Mouse (Mus musculus) intestine, postnatal 0 days (tissue): ENCODE data around the gene Fndc9. TPM values are rescaled to one million over a fixed set of nuclear protein-coding genes. Genes with fewer than 3 reads are reported as not detected.

Source experiments
- ATAC-seq: fragments of 200-750 bp; cut with Nextera tagmentation; 2 replicates; pipeline ENCODE4 v1.8.0; 2017; ENCODE audit warnings: mild to moderate bottlenecking, moderate TSS enrichment, moderate library complexity
- H3K27ac ChIP-seq: fragments of 300-500 bp; sonication (generic); 2 replicates; pipeline ENCODE4 v1.5.1; 2014; ENCODE audit warnings: mild to moderate bottlenecking, low read depth, low read length, moderate library complexity
- H3K27me3 ChIP-seq: fragments of 300-500 bp; sonication (generic); replicated peaks from 2 replicates; pipeline ENCODE4 v1.6.1; 2014; ENCODE audit warnings: low read length, mixed read lengths; ENCODE audit not compliant: control insufficient read depth, insufficient read depth
- H3K36me3 ChIP-seq: fragments of 300-500 bp; sonication (generic); 2 replicates; pipeline ENCODE4 v1.6.1; 2014; ENCODE audit warnings: mild to moderate bottlenecking, moderate library complexity; ENCODE audit not compliant: control insufficient read depth, insufficient read depth
- H3K4me1 ChIP-seq: fragments of 300-500 bp; sonication (generic); replicated peaks from 2 replicates; pipeline ENCODE4 v1.6.1; 2014; ENCODE audit warnings: antibody characterized with exemption, low read length, mixed read lengths; ENCODE audit not compliant: control insufficient read depth, insufficient read depth
- H3K4me2 ChIP-seq: fragments of 300-500 bp; sonication (generic); replicated peaks from 2 replicates; pipeline ENCODE4 v1.6.1; 2014; ENCODE audit warnings: low read depth, mild to moderate bottlenecking, moderate library complexity
- H3K4me3 ChIP-seq: fragments of 300-500 bp; sonication (generic); 2 replicates; pipeline ENCODE4 v1.5.1; 2014; ENCODE audit warnings: low read depth, low read length
- H3K9ac ChIP-seq: fragments of 300-500 bp; sonication (generic); 2 replicates; pipeline ENCODE4 v1.6.1; 2014; ENCODE audit warnings: mild to moderate bottlenecking, low read depth, low read length
- H3K9me3 ChIP-seq: fragments of 300-500 bp; sonication (generic); 2 replicates; pipeline ENCODE4 v1.6.1; 2016; ENCODE audit warnings: mixed run types; ENCODE audit not compliant: control insufficient read depth
- CTCF ChIP-seq: sonication (generic); IDR thresholded peaks from 2 replicates; pipeline ENCODE4 v1.5.1; 2016; ENCODE audit warnings: low read depth, mild to moderate bottlenecking, control low read depth, antibody characterized with exemption, moderate library complexity
- WGBS: fragments of 180-500 bp; shearing (Covaris S2); extraction: QIAGEN DNeasy Blood & Tissue Kit; methylation state at CpG from one replicate; pipeline ENCODE4 v1.1.7; 2014; 5-methylcytosine and 5-hydroxymethylcytosine counted together
- polyA plus RNA-seq: library from polyadenylated mRNA; unstranded; fragments of >200 nt; fragmentation: Nextera tagmentation; extraction: Ambion mirVana; gene quantifications from 2 replicates; pipeline ENCODE4 v1.2.1, GENCODE M21; 2015

The Fndc9 gene
- polyA plus RNA-seq, 1 experiment from 2014 or later, result 0.10 TPM

DNA sequence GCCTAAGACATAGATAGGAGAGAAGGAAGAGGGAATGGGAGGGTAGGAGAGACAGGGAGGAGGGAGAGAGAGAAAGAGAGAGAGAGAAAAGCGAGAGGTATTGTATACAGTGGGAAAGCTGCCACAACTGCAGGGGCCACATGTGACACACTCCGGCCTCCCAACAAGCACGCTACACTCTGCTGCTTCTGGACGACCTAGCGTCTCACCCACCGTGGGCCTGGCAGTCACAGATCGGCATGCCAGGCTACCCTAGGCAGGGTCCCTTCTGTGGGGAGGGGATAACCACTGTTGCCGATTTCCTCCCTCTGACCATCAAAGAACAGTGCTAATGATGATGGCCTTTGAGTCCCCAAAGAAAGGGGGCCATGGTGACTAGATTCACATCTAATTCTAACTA lies 23.4 kb downstream of the Fndc9 start:
- H3K4me2 ChIP-seq, result no peak overlapping the region
- 98% methylated on average over 8 of the region's 8 CpGs for WGBS
- TF ChIP-seq CTCF, result no peak
- no peak overlapping the region for H3K9ac ChIP-seq
- no peaks in the 10 kb centered on the region for H3K4me1 ChIP-seq
- no peak overlapping the region for H3K27ac ChIP-seq
- no peak for ATAC-seq
- no peaks in the 10 kb centered on the region for H3K36me3 ChIP-seq
- no peaks in the 10 kb centered on the region for H3K27me3 ChIP-seq
- H3K9me3 ChIP-seq, result no peaks in the 10 kb centered on the region
- no peak overlapping the region for H3K4me3 ChIP-seq

DNA sequence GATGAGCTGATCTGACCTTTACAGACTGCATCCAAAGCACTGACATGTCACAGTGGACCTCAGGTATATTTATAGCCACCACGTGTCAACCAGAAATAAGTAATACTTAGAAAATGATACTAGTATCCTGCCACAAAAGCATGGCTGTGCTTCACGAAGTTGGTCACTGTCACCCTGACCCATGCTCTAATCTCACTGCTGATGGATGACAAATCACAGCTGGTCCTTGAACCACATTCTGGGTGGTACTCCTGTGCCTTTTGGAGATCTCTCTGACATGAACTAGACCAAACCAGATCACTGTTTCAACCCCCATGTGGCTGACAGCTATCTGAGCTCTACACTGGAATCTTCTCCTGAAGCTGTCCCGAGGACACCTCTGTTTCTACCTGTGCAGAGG lies 27.5 kb downstream of the Fndc9 start:
- Histone ChIP-seq H3K4me2 (no peak overlapping the region), H3K36me3 (no peaks in the 10 kb centered on the region), H3K9me3 (no peaks in the 10 kb centered on the region), H3K9ac (no peak overlapping the region), H3K27ac (no peak overlapping the region), H3K4me1 (no peaks in the 10 kb centered on the region), H3K4me3 (no peak overlapping the region), H3K27me3 (no peaks in the 10 kb centered on the region)
- no peak for ATAC-seq
- TF ChIP-seq CTCF, result no peak
- 75% methylated on average over 3 of the region's 3 CpGs for WGBS

DNA sequence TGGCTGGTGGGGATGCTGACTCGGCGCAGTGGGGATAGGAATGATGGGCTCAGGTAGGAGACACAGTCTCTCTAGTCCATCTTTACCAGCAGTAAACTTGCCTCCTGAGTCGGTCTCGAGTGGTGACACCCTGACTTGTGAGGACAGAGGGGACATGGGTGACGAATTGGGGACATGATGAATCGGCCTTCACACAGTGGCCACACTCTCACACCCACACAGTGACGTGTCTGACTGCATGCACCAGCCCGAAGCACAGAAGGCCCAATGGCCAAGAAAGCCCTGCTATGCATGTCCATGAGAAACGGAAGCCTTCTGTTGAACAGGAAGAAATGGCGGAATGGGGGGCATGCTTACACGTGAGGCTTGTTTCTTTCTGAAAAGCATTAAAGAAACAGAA lies 28.0 kb downstream of the Fndc9 start:
- Histone ChIP-seq H3K36me3 (no peaks in the 10 kb centered on the region), H3K27ac (no peak overlapping the region), H3K27me3 (no peaks in the 10 kb centered on the region), H3K4me2 (no peak overlapping the region), H3K9me3 (no peaks in the 10 kb centered on the region), H3K4me1 (no peaks in the 10 kb centered on the region), H3K4me3 (no peak overlapping the region), H3K9ac (no peak overlapping the region)
- TF ChIP-seq CTCF, result no peak
- 87% methylated on average over 11 of the region's 11 CpGs for WGBS
- ATAC-seq, result no peak

DNA sequence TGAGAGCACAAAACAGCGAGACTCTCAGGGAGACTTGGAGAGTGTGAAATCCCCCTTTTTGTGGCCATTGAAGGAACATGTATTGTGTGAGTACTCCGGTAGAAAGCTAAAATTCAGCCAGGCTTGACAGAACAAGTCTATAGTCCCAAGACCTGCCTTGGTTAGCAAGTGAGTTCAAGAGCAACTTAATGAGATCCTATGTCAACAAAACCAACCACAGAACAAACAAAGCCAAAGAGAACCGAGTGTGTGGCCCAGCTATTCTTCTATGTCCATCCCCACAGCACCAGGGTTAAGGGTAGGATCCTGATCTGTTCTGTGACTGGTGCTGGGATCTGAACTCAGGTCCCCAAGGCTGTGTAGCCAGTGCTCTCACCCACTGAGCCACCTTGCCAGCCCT lies 29.3 kb downstream of the Fndc9 start:
- no peaks in the 10 kb centered on the region for H3K4me1 ChIP-seq
- 68% methylated on average over 3 of the region's 3 CpGs for WGBS
- H3K36me3 ChIP-seq, result no peaks in the 10 kb centered on the region
- no peak overlapping the region for H3K27ac ChIP-seq
- ATAC-seq, result no peak
- no peaks in the 10 kb centered on the region for H3K9me3 ChIP-seq
- TF ChIP-seq CTCF, result no peak
- no peaks in the 10 kb centered on the region for H3K27me3 ChIP-seq
- no peak overlapping the region for H3K4me2 ChIP-seq
- no peak overlapping the region for H3K9ac ChIP-seq
- no peak overlapping the region for H3K4me3 ChIP-seq

DNA sequence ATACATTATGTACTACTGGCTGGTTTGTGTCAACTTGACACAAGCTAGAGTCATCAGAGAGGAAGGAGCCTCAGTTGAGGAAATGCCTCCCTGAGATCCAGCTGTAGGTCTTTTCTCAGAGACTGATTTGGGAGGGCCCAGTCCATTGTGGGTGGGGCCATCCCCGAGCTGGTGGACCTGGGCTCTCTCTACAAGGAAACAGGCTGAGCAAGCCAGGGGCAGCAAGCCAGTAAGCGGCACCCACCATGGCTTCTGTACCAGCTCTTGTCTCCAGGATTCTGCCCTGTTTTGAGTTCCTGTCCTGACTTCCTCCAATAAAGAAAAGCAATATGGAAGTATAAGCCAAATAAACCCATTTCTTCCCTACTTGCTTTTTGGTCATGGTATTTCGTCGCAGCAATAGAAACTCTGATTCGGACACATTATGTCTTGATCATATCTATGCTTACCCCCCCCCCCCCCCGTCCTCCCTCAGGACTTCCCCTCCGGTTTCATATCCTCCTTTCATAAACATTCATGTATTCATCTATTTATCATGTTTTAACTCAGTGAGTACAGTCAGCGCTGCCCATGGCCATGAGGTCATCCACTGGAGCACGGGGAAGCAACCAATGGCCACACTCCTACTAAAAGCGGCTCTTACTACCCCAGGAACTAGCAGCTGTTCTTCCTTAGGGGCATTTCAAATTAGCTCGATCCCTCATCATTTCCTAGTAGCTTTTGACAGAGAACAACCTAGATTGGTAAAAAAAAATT lies 29.9 kb downstream of the Fndc9 start:
- WGBS, result 76% methylated on average over 11 of the region's 11 CpGs
- Histone ChIP-seq H3K4me2 (no peak overlapping the region), H3K9me3 (no peaks in the 10 kb centered on the region), H3K27me3 (no peaks in the 10 kb centered on the region), H3K4me1 (no peaks in the 10 kb centered on the region), H3K36me3 (no peaks in the 10 kb centered on the region), H3K27ac (no peak overlapping the region), H3K4me3 (no peak overlapping the region), H3K9ac (no peak overlapping the region)
- ATAC-seq, result no peak
- TF ChIP-seq CTCF, result no peak

DNA sequence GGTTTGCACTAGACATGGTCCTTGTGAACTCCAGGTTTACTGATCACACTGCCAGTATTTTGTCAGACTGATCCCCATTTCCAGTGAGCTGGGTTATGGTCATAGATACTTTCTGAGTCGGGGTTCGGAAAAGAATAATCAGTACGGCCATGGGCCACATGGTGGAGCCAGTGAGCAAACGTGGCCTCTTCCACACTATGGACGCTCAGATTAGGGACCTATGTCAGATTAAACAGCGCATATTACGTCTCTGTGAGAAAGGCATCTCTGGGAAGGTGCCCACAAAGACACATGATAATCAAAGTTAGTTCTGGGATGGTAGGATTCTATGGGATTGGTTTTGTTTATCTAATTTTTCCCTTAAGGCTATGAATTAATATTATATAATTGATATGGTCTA lies 33.7 kb downstream of the Fndc9 start:
- TF ChIP-seq CTCF, result peak; percentile 87
- no peaks in the 10 kb centered on the region for H3K9me3 ChIP-seq
- no peak overlapping the region for H3K27ac ChIP-seq
- no peaks in the 10 kb centered on the region for H3K27me3 ChIP-seq
- no peak overlapping the region for H3K4me2 ChIP-seq
- H3K4me3 ChIP-seq, result no peak overlapping the region
- no peaks in the 10 kb centered on the region for H3K36me3 ChIP-seq
- no peak for ATAC-seq
- 24% methylated on average over 7 of the region's 7 CpGs for WGBS
- H3K9ac ChIP-seq, result no peak overlapping the region
- no peaks in the 10 kb centered on the region for H3K4me1 ChIP-seq

DNA sequence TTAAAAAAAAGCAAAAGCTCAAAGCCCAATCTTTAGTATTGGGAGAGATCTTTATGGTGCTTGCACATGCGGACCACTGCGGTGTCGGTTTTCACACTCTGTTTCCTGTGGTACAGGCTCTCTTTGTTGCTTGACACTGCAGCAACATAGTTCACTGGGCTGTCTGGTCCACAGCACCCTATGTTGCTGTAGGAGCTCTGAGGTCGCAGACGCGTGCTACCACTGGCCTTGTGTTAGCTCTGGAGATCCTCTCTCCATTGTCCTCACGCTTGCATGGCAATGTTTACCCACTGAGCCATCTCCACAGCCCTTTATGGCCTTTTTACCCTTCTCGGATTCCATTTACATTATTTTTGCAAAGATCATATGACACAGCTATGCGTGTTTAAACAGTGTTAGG lies 34.1 kb downstream of the Fndc9 start:
- H3K27me3 ChIP-seq, result no peaks in the 10 kb centered on the region
- no peak for ATAC-seq
- 68% methylated on average over 9 of the region's 9 CpGs for WGBS

More for the DNA sequence above, 34.1 kb downstream of the Fndc9 start:
- Histone ChIP-seq H3K4me2 (no peak overlapping the region), H3K4me1 (no peaks in the 10 kb centered on the region), H3K36me3 (no peaks in the 10 kb centered on the region), H3K9ac (no peak overlapping the region), H3K9me3 (no peaks in the 10 kb centered on the region), H3K27ac (no peak overlapping the region), H3K4me3 (no peak overlapping the region)
- no peak for TF ChIP-seq CTCF
